Mouse (Mus musculus) ovary, adult 10 weeks (tissue): ENCODE data around the gene Hsd17b3. TPM values are rescaled to one million over a fixed set of nuclear protein-coding genes. Genes with fewer than 3 reads are reported as not detected.

Experiments used
- polyA plus RNA-seq: library from polyadenylated mRNA; stranded (reverse); fragments of 350-450 nt; fragmentation: Illumina TruSeq; extraction: RNeasy Lipid Tissue Mini Kit (QIAGEN cat#74804); gene quantifications from one replicate; pipeline ENCODE4 v1.2.3, GENCODE M21; 2014

Gene Hsd17b3
- polyA plus RNA-seq: 1.5 TPM

GRCm38 (mm10) chr13:64089130-64089529 lies at the start of gene Hsd17b3:
TSS of gene Hsd17b3 (minus strand) at chr13:64089230.

GRCm38 (mm10) chr13:64128858-64129615 lies 40.0 kb upstream of the Hsd17b3 start, which contains the start of gene Slc35d2:
TSS of gene Slc35d2 (minus strand) at chr13:64129368.

Other genes starting within 250 kb of the Hsd17b3 start
- gene Slc35d2, start 40.1 kb upstream of the Hsd17b3 start, polyA plus RNA-seq: 10.6 TPM
- 56.6 TPM for gene Zfp367, start 64.0 kb upstream of the Hsd17b3 start, polyA plus RNA-seq
- 12.2 TPM for gene Habp4, start 72.6 kb upstream of the Hsd17b3 start, polyA plus RNA-seq
- 16.5 TPM for gene Cdc14b, start 186.1 kb upstream of the Hsd17b3 start, polyA plus RNA-seq
- 118 TPM for gene Aaed1, start 223.5 kb upstream of the Hsd17b3 start, polyA plus RNA-seq